Mouse (Mus musculus): ENCODE results near the gene Snx27.

- no peak for TF ChIP-seq CTCF (IDR thresholded peaks at IDR 0.05; ENCODE audit: borderline replicate concordance, control insufficient read depth, extremely low read depth, insufficient read depth, low read length, poor library complexity)
- TF ChIP-seq POLR2A (IDR thresholded peaks at IDR 0.05; ENCODE audit: control insufficient read depth, extremely low read depth, insufficient read depth, low read length, poor library complexity): no peak
These were observed 118.5 kb downstream of the Snx27 start for GRCm38 (mm10) chr3:94463926-94464578.

All from thymus, adult 2 months (tissue).